Mouse (Mus musculus) kidney, postnatal 4 days (tissue): ENCODE data around the gene Tmem270.
"Not testable (repeated sequence)": the region's sequence is repeated elsewhere in the genome, so short reads cannot be mapped to it uniquely, and the experiment has no call there.

ENCODE experiments used
- DNase-seq, 2 experiments: peaks; one replicate each; pipeline ENCODE4 v3.0.0; 2021; ENCODE audit warnings: mixed read lengths in 2 of 2

Gene Tmem270

DNA sequence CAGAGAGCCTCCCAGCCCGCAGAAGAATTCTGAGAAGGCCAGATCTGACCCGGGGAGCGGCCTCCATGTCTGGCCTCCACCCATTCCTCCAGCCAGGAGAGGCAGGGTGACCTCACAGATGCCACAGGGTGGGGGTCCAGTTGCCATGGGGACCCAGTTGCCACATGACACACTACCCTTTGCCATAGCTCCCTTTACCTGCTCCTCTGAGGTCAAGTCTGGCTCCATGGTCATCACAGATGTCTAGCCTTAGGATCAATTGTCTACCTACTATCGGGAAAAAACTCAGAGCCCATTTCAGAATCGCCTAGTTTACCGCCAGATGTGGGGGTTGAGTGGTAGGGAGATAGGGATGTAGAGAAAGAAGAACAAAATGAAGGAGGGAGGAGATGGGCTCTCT is at the start of gene Tmem270:
TSS of gene Tmem270 (minus strand) at position 101 of the 400 bp plus-strand sequence.
- DNase-seq, result no peak

DNA sequence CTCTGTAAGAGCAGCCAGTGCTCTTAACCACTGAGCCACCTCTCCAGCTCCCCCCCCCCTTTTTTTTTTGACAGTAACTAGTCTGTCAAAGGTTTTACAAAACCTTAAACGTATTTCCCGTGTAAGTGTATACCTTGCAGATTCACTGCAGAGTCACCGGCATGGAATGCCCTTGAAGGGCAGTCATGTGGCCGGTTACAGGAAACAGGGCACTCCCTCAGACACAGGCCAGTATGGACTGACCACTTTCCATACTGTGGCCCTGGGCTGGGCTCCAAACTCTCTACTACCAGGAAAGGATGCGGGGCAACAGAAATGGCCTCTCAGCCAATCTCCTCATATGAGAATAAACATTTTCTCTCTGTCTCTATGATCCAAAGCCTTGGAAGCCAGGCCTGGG is 49.0 kb upstream of the Tmem270 start:
- no peak for DNase-seq

DNA sequence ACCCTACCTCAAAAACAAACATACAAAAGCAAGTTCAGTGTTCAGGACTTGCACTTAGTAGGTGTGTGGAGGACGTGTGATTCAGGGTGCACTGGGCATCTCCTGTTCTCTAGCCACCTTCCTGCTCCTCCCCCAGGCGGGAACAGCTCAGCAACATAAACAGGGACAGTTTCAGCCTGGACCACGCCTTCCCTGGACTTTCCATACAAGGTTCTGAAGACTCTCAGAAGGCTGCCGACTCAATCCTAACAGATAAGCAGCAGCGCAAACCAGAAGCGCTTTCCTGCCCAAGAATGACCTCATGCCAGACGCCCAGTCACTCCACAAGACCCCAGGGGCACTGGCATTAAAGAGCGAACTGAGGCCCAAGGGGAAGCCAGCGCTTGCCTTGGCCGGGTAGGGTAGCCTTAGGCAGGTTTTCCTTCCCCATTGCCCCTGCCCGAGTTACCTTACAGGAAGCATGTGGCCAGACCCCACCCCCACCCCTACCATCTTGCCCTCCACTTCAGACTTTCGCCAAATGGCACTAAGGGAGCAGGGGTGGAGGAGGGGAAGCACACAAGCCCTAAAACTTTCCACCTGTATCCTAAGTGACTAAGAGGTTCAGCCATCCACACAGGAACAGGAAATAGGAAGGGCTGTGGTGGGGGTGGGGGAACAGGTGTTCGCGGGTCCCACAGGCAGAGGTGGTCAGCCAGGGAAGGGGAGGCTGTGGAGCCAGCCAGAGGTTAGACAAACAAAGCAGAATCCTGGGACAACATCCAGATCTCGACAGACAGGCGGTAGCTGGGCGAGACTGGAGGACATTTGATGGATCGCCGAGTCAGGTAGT is 44.7 kb upstream of the Tmem270 start:
- peak; percentile 58 to 75 for DNase-seq

DNA sequence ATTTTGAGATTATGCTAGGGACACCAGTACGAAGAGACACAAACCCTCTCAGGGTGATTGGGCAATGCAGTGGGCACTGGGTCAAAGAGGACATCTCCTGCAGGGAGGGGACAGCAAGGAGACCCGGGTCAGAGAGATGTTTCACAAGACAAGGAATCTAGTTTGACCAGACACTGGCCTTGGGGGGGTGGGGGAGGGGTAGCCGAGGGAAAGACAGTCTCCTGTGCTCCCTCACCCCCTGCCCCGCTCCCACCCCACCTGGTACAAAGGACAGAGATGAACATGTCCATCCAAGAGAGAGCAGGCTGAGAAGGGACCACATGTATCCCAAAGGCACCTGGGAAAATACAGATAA is 41.5 kb upstream of the Tmem270 start:
- DNase-seq, result no peak

DNA sequence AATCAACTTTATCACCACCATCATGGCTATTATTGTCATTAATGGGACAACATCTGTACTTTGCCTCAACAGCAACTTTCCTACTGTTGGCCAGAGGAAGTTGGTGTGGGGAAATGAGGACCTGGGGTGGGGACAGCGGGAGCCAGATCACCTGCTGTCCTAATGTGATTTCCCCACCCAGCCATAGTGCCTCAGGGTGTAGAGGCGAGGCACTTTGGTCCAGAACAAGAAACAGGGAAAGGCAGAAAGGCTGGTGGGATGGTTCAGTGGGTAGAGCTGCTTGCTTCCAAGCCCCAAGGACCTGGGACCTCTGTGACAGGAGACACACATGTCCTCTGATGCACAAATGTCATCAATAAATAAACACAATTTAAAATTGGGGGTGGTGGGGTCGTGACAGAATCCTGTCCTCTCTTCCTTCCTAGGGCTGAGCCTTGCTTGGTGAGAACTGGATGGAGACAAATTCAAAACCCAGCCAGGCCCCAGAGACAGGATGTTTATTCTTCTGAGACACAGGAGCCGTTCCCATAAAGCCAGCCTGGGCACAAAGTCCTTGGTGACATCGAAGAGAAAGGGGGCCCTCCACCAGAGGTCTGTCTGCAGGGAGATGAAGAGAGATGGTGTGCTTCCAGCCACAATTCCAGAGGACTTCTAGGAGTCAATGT is 41.0 kb upstream of the Tmem270 start:
- DNase-seq, result no peak

DNA sequence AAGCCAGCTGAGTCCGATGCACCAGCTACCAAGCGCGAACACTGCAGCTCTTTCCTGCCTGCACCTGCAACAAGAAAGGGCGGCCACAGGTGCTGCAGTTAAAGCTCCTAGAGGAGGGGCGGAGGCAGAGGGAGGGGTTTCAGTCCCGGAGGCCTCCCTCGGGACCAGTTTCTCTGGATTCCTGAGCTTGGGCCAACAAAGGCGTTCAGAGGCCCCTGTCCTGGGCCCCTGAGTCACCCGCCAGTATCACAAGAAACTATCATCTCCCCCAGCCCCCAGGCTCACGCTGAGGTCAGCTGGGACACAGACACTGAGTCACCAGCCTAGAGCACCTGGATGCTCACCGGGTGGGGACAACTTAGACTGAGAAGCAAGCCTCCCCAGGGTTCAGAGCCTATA is 40.3 kb upstream of the Tmem270 start, which contains the start of gene Cldn4:
TSS of gene Cldn4 (minus strand) at position 78 of the 399 bp plus-strand sequence.
- peak; percentile 64 to 78 for DNase-seq

DNA sequence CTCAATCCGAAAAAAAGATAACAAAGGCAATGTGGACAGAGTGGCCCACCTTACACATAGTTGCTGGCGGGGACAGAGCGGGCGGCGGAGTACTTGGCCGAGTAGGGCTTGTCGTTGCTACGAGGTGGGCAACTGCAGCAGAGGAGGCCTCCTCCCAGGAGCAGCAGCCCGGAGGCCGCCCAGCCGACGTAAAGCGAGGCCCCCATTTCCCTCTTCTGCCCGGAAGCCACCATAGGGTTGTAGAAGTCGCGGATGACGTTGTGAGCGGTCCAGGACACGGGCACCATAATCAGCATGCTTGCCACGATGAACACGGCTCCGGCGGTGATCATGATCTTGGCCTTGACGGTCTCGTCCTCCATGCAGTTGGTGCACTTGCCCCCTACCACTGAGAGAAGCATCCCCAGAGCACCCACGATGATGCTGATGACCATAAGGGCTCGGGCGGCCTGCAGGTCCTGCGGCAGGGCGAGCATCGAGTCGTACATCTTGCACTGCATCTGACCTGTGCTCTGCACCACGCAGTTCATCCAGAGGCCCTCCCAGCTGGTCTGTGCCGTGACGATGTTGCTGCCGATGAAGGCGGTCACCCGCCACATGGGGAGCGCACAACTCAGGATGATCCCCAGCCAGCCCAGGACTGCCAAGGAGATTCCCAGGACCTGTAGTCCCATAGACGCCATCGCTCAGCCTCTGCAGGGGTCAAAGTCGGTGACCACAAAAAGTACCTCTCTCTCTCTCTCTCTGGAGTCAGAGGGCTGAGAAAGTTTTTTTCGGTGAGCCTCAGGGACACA is 39.7 kb upstream of the Tmem270 start:
- DNase-seq, result peak in 1 of 2 experiments; percentile 42

DNA sequence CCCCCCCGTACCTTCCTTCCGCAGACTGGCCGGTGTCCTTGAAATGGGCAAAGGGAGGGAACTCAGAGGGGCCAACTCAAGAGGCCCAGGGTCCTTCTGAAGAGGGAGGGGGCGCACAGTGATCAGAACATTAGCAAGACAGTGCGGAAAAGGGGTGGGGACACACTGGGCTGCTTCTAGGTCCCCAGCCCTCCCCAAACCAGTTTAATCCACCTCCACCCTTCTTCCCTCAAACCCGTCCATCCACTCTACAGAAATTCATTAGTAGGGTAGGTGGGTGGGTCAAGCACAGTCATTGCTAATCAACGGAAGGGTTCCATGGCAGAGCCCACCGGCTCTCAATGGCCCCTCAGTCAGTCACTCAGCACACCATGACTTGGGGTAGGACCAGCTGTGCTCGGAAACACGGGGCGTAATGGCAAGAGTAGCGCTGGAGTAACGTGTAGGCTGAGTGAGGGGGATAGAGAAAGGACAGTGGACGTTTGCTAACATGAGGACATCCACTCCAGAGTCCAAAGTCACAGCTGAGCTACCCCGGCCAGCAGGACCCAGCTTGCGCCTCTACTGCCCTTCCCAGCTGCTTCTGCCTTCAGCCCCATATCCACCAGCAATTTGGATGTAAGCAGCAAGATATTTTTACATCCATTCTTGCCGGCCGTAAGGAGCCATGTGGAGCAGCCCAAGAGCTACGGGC is 38.9 kb upstream of the Tmem270 start:
- DNase-seq, result no peak

DNA sequence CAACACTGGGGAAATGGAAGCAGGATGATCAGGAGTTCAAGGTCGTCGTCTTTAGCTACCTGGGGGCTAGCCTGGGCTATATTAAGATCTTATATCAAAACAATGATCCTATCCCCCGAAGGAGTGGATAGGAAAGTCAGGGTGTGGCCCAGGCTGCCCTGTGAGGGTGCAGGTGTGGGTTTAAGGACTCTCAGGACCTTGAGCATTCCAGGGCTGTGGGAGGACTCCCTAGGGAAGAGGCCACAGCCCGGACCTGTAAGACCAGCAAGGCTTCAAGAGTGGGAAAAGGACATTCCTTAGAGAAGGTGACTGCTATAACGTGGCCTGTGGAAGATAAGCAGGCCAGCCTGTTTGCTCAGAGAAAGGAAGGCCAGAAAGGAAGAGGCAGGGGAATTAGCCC is 37.6 kb upstream of the Tmem270 start:
- DNase-seq, result no peak

DNA sequence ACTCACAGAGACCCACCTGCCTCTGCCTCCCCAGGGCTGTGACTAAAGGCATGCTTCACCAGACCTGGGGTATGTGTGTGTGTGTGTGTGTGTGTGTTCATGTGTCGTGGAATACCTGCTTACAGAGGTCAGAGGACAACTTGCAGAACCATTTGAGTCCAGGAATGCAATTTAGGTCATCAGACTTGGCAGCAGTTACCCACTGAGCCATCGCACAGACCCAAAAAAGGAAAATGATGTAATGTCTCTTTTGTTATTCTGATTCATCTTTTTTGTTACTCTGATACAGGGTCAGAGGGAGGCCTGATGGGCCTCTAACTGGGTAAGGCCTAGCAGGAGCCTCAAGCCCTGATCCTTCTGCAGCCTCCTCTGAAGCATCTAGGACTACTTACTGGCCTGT is 36.2 kb upstream of the Tmem270 start:
- no peak for DNase-seq

DNA sequence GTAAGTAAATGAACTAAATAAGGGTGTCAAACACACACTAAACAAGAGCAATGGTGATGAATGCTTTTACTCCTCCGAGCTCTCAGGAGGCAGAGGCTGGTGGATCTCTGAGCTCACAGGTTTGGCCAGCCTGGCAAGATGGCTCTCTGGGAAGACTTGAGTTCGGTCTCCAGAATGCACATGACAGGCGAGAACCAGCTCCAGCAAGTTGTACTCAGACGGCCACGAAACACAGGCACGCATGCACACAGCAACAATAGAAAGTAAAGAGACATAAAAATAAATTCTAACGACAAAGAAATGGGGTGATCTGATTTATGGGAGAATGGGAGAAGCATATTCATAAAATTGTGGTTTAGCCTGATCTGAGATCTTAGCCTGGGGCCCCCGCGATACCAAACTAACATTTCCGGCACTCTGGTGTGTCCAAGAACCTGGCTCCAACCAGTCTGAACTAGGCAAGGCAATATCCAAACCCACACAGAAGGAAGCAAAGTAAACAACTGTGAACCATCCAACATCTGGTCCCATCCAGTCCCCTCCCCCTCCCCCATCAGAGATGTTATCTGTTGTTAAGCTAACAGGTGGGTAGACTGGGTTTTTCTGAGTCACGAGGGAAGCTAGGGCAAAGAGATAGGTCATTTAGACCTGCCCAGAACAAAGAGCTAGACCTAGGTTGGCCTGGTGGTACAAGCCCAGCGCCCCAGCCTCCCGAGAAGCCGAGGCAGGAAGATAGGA is 35.1 kb upstream of the Tmem270 start:
- DNase-seq, result peak in 1 of 2 experiments; percentile 25

DNA sequence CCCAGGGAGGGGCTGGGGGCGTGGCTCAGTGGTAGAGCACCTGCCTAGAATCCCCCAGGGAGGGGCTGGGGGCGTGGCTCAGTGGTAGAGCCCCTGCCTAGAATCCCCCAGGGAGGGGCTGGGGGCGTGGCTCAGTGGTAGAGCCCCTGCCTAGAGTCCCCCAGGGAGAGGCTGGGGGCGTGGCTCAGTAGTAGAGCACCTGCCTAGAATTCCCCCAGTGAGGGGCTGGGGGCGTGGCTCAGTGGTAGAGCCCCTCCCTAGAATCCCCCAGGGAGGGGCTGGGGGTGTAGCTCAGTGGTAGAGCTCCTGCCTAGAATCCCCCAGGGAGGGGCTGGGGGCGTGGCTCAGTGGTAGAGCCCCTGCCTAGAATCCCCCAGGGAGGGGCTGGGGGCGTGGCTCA is 33.0 kb upstream of the Tmem270 start:
- DNase-seq, result not testable (repeated sequence)

DNA sequence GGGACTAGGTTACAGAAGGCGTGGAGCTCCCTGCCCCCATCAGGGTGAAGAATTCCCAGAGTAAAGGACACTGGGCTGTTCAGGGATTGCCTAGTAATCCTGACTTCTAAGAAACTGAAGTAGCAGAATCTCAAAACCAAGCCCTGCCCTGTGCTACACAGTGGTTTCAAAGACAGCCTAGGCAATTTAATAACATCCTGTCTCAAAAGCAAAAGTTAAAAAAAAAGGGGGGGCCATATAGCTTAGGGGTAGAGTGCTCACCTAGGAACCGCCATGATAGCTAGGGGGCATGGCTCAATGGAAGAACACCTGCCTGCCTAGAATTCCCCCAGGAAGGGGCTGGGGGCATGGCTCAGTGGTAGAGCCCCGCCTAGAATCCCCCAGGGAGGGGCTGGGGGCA is 32.5 kb upstream of the Tmem270 start:
- no peak for DNase-seq

DNA sequence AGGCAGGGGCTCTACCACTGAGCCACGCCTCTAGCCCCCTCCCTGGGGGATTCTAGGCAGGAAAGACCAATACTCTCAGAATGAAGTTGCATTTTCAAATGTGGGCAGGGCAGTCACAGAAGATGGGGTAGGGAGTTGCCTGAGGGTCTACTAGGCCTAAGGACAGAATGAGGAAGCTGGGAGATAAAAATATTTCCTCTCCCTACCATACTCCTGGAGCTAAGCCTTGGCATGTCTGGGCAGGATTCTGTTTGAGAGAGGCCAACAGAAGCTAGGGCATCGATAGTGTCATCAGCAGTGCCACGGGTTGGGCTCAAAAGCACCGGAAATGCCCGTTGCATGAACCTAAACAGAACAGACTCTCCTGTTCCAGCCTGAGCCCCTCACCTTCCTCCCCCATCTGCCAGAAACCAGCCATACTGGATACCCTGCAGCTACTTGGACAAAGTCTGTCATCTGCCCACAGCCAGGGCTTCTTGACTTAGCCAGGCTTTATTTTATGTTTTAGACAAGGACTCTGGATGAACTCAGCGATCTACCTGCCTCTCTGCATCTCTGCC is 30.2 kb upstream of the Tmem270 start:
- DNase-seq, result no peak

DNA sequence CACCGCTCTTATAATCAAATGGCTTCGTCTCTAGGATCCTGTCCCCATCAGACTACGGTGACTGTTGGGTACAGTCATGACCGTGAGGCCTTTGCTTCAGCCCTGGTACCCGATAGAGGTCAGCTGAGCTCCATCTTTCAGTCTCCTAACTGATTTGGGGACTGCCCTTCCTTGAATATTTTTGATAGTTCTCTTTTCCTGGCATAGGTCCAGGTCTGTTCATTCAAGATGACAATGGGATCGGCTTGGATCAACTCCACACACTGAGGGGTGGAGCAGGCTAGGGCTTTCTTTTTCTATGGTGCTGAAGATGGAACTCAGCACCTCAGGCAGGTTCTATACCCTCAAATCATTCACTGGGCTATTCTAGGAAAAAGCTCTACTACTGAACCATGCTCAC is 29.5 kb upstream of the Tmem270 start:
- no peak for DNase-seq

DNA sequence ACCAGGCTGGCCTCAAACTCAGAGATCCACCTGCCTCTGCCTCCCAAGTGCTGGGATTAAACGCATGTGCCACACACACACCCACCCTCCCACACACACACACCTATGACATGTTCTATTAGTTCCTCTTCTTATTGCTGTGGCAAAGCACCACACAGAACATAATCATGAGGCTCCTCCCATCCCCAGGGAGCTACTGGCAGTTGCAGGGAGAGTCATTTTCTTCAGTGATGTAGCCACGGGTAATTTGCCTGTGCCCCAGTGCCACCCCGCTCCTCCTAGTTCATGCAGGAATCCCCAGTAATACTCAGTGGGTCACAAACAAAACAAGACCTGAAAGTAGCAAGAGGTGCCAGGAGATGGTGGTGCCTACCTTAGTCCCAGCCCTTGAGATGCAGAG is 28.1 kb upstream of the Tmem270 start:
- no peak for DNase-seq

DNA sequence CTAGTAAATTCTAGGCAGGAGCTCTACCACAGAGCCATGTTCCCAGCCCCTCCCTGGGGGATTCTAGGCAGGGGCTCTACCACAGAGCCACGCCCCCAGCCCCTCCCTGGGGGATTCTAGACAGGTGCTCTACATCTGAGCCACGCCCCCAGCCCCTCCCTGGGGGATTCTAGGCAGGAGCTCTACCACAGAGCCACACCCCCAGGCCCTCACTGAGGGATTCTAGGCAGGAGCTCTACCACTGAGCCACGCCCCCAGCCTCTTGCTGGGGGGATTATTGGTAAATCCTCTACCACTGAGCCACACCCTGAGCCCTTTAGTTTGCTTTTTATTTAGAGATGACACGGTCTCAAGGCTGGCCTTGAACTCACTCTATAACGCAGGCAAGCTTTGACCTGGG is 27.2 kb upstream of the Tmem270 start:
- not testable (repeated sequence) for DNase-seq

DNA sequence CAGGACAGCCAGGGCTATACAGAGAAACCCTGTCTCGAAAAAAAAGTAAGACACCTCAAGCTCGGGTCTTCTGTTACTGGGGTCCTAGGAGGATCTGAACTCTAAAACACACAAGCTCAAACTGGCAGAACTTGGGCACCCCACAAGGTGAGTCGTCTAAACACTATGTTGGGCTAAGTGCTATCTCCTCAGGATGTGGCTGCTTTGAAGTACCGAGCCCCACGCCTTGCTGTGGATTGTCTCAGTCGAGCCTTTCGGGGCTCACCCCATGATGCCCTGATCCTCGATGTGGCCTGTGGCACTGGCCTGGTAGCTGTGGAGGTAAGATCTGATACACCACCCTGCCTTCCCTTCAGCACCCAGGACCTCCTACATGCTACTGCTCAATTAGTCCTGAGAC is 26.7 kb upstream of the Tmem270 start:
- no peak for DNase-seq

DNA sequence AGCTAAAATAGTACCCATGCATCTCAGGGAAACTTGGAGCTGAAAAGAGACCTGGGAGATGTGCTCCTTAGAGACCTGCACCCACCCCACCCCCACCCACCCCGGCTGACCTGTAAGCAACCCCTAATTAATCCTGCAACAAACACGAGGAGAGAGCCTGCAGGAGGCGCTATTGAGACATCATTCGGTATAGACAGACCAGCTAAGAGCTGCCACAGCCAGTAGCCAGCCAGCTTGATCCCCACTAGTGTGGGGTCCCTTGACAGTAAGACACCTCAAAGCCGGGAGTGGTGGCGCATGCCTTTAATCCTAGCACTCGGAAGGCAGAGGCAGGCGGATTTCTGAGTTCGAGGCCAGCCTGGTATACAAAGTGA is 26.4 kb upstream of the Tmem270 start:
- peak; percentile 75 to 83 for DNase-seq

DNA sequence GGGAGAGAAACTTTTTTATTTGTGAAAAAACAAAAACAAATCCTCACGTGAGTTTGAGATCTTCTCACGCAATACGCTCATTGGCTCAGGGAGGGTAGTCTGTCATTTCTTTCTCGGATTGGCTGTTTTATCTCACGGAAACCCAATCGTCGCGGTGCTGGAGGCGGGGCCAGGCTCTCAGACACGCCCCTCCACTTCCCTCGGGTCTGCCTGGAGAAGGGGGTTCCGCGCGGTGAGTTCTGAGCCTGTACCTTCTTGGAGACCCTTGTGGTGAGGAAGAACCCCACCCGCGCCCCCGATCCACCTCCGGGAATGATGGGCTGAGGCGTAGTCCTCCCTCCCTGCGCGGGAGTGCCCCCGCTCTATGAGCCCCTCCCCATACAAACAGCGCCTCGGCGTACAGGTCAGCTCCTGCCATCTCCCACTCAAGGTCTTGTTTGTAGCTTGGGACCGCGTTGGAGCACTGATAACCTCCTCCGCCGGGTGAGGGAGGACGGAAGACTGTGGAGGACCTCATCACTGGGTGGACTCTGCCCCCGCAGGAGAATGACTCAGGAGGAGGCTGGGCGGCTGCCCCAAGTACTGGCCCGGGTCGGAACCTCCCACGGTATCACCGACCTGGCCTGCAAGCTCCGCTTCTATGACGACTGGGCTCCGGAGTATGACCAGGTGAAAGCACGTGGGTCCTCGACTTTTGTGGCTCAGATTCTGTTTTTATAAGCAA is 25.8 kb upstream of the Tmem270 start, which contains the start of gene Mettl27:
TSS of gene Mettl27 (plus strand) at position 190 of the 724 bp plus-strand sequence.
- peak; percentile 92 to 95 for DNase-seq

DNA sequence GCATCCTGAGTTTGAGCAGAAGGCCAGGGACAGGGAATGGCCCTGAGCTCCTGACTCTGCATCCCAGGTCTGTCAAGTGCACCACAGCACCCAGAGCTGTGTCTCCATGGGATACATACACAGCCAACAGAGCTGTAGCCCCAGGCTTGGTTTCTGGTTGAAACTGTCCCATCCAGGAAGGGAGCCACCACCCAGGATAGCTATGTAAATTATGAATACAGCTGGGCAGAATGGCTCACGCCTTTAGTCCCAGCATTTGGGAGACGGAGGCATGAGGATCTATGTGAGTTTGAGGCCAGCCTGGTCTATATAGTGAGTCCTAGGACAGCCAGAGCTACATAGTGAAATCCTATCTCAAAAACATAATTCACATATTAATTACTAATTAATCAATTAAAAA is 23.5 kb upstream of the Tmem270 start:
- DNase-seq, result no peak
